Mouse (Mus musculus) heart, postnatal 0 days (tissue): ENCODE measurements around the gene Bdkrb1.

Source experiments
- CTCF ChIP-seq: IDR thresholded peaks from 2 replicates; pipeline ENCODE4 v1.5.1; 2016; ENCODE audit warnings: antibody characterized with exemption, control low read depth, low read depth
- EP300 ChIP-seq: IDR thresholded peaks from 2 replicates; pipeline ENCODE4 v1.6.1; 2016; ENCODE audit warnings: antibody characterized with exemption, low read depth

GRCm38 (mm10) chr12:105636551-105636950 lies 33.7 kb downstream of the Bdkrb1 start:
- no peak for TF ChIP-seq CTCF
- TF ChIP-seq EP300: no peak
